Mouse (Mus musculus) neural tube, embryonic 15.5 days (tissue): ENCODE measurements around the gene Slc25a40. TPM values are rescaled to one million over a fixed set of nuclear protein-coding genes. Genes with fewer than 3 reads are reported as not detected.

Source experiments
- polyA plus RNA-seq: library from polyadenylated mRNA; unstranded; fragments of >200 nt; fragmentation: Nextera tagmentation; extraction: Ambion mirVana; gene quantifications from 2 replicates; pipeline ENCODE4 v1.2.1, GENCODE M21; 2015

Slc25a40 gene
- polyA plus RNA-seq, 1 experiment from 2014 or later: 7.7 TPM

Other genes starting within 250 kb of the Slc25a40 start
- gene Adam22, start 54.7 kb upstream of the Slc25a40 start, polyA plus RNA-seq: 39.1 and 42.3 TPM in 2 replicates
- 7.4 and 13.4 TPM in 2 replicates for gene Dbf4, start 134 bp upstream of the Slc25a40 start, polyA plus RNA-seq
- gene Rundc3b, start 200.1 kb downstream of the Slc25a40 start, polyA plus RNA-seq: 35.5 and 44.8 TPM in 2 replicates
- 1.7 and 2.4 TPM in 2 replicates for gene Abcb1a, start 237.2 kb downstream of the Slc25a40 start, polyA plus RNA-seq